Mouse (Mus musculus) liver, embryonic 14.5 days (tissue): ENCODE measurements around the gene Ptbp3.

Source experiments
- CTCF ChIP-seq: IDR thresholded peaks from 2 replicates; pipeline ENCODE4 v1.5.1; 2016; ENCODE audit warnings: antibody characterized with exemption, low read depth, control low read depth
- EP300 ChIP-seq: IDR thresholded peaks from 2 replicates; pipeline ENCODE4 v1.6.1; 2016; ENCODE audit warnings: antibody characterized with exemption, low read depth

DNA sequence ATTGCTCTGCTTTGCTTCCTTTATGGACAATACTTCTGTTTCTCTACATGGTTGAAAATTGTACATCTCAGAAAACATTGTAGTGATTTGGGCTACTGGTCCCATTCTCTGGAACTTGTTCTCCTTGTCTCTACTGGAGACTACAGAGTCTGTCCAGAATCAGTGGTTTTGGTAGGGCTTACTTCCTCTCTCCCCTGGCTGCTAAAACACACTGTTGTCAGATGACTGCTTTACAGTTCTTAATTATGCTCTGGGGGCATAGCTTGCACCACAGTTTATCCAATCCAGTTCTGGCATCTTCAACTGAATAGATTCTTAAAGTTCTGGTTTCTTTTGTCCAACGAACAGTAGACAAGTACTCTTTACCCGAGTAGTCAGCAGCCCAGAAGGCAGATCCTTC is 83.7 kb downstream of the Ptbp3 start:
- TF ChIP-seq CTCF: no peak
- no peak for TF ChIP-seq EP300
